Mouse (Mus musculus) lung, adult 2 months (tissue): ENCODE measurements around the gene Bcl2.

Source experiments
- CTCF ChIP-seq: fragments of 200-500 bp; IDR thresholded peaks from 2 replicates; pipeline ENCODE4 v1.5.1; 2011; ENCODE audit warnings: mild to moderate bottlenecking, low read length, control low read depth; ENCODE audit not compliant: insufficient read depth
- POLR2A ChIP-seq: fragments of 200-500 bp; IDR thresholded peaks from 2 replicates; pipeline ENCODE4 v1.6.1; 2011; ENCODE audit warnings: low read depth, mild to moderate bottlenecking, control low read depth, low read length, borderline replicate concordance; ENCODE audit errors: extremely low read depth

DNA sequence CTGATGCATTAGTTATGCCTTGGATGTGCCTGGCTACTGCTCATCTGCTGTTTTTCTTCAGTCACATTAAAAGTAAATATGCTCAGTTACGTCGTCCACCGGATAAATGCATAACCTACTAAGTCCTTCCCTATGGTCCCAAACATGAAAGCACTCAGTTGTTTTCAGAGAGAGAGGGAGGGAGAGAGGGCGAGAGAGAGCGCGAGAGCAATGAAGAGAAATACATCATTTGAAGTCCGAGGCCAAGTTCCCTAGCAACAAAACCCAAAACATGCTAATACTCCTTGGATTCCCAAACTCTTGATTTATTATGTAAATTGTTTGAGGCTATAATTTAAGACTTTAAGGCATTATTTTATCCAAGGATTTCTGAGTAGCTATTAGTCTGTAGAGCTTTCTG is 62.9 kb downstream of the Bcl2 start:
- TF ChIP-seq CTCF (no peak), POLR2A (no peak)
